Mouse (Mus musculus): ENCODE measurements around the gene Fhl3. TPM values are rescaled to one million over a fixed set of nuclear protein-coding genes. Genes with fewer than 3 reads are reported as not detected.

Fhl3 gene
- total and polyA plus RNA-seq, 2 experiments from 2014 or later = 3.1 to 7.1 TPM

- no peak for DNase-seq (ENCODE audit: low spot score)
- H3K9ac ChIP-seq (replicated peaks; ENCODE audit: low read length) = peak overlapping the region; percentile 64
- ATAC-seq = no peak
- H3K9me3 ChIP-seq (ENCODE audit: low read length) = no peaks in the 10 kb centered on the region
- 21% methylated on average over 15 of the region's 15 CpGs for WGBS
- H3K4me1 ChIP-seq (ENCODE audit: insufficient read depth, low read length) = peaks cover 10% of the 10 kb centered on the region
- peaks cover 2% of the 10 kb centered on the region; the same call in 1 of the 2 replicates for H3K36me3 ChIP-seq (ENCODE audit: insufficient read depth, low read length)
- no peaks in the 10 kb centered on the region for H3K27me3 ChIP-seq (ENCODE audit: insufficient read depth, low read length)
- H3K4me2 ChIP-seq (ENCODE audit: low read depth, low read length) = peak overlapping the region; percentile 99
- no peak overlapping the region for H3K27ac ChIP-seq
- peak overlapping the region; percentile 69 for H3K4me3 ChIP-seq (ENCODE audit: low read length)
- TF ChIP-seq CTCF (IDR thresholded peaks at IDR 0.05; ENCODE audit: low read depth) = no peak
Measured at GRCm38 (mm10) chr4:124752281-124753199, 52.0 kb downstream of the Fhl3 start.

- no peak for DNase-seq (ENCODE audit: low spot score)
- H3K4me2 ChIP-seq (ENCODE audit: low read depth, low read length) = no peak overlapping the region
- no peaks in the 10 kb centered on the region for H3K9me3 ChIP-seq (ENCODE audit: low read length)
- no peak overlapping the region for H3K9ac ChIP-seq (replicated peaks; ENCODE audit: low read length)
- H3K4me3 ChIP-seq (ENCODE audit: low read length) = no peak overlapping the region
- no peak for ATAC-seq
- H3K27ac ChIP-seq = no peak overlapping the region
- H3K27me3 ChIP-seq (ENCODE audit: insufficient read depth, low read length) = no peaks in the 10 kb centered on the region
- TF ChIP-seq CTCF (IDR thresholded peaks at IDR 0.05; ENCODE audit: low read depth) = no peak
- WGBS = 60% methylated on average over 7 of the region's 7 CpGs
- no peaks in the 10 kb centered on the region for H3K36me3 ChIP-seq (ENCODE audit: insufficient read depth, low read length)
- peaks cover 10% of the 10 kb centered on the region for H3K4me1 ChIP-seq (ENCODE audit: insufficient read depth, low read length)
Measured at GRCm38 (mm10) chr4:124755526-124755925, 55.0 kb downstream of the Fhl3 start.

MicroRNA genes within 50 kb of the gene (microRNA counts, 519-probe panel; counts per million panel counts)
- not detected for microRNA mmu-miR-697
- not detected for microRNA mmu-miR-698

Small RNA genes lying within 50 kb of the gene (microRNA-seq; reads per million reads assigned to microRNA genes)
- gene Gm24721 (0 reads per million in 2 experiments), gene Mir697 (0 reads per million in 2 experiments), gene Mir698 (0 reads per million in 2 experiments)

Other genes with a start within 250 kb of the Fhl3 start
- gene 3100002H09Rik, start 89.9 kb upstream of the Fhl3 start, total RNA-seq (2014; rRNA removed) = 0.26 TPM in 1 of 2 replicates, not detected in the other
- 0.23 TPM in 1 of 2 replicates, not detected in the other for gene 3100002H09Rik, start 89.9 kb upstream of the Fhl3 start, polyA plus RNA-seq (2015; fragmentation: Nextera tagmentation; extraction: Ambion mirVana)
- gene Pou3f1, start 43.9 kb upstream of the Fhl3 start, total RNA-seq (2014; rRNA removed) = 4.8 and 7.0 TPM in 2 replicates
- gene Pou3f1, start 43.9 kb upstream of the Fhl3 start, polyA plus RNA-seq (2015; fragmentation: Nextera tagmentation; extraction: Ambion mirVana) = 4.1 and 6.3 TPM in 2 replicates
- gene Utp11, start 7.1 kb upstream of the Fhl3 start, total RNA-seq (2014; rRNA removed) = 4.0 and 9.0 TPM in 2 replicates
- 31.2 and 39.0 TPM in 2 replicates for gene Utp11, start 7.1 kb upstream of the Fhl3 start, polyA plus RNA-seq (2015; fragmentation: Nextera tagmentation; extraction: Ambion mirVana)
- 18.7 and 33.0 TPM in 2 replicates for gene Sf3a3, start 14.1 kb downstream of the Fhl3 start, total RNA-seq (2014; rRNA removed)
- gene Sf3a3, start 14.1 kb downstream of the Fhl3 start, polyA plus RNA-seq (2015; fragmentation: Nextera tagmentation; extraction: Ambion mirVana) = 79.7 and 87.9 TPM in 2 replicates
- 15.9 and 16.0 TPM in 2 replicates for gene Inpp5b, start 41.1 kb downstream of the Fhl3 start, total RNA-seq (2014; rRNA removed)
- gene Inpp5b, start 41.1 kb downstream of the Fhl3 start, polyA plus RNA-seq (2015; fragmentation: Nextera tagmentation; extraction: Ambion mirVana) = 14.9 and 15.4 TPM in 2 replicates
- gene Mtf1, start 101.4 kb downstream of the Fhl3 start, total RNA-seq (2014; rRNA removed) = 7.7 and 17.3 TPM in 2 replicates
- gene Mtf1, start 101.4 kb downstream of the Fhl3 start, polyA plus RNA-seq (2015; fragmentation: Nextera tagmentation; extraction: Ambion mirVana) = 23.4 and 24.7 TPM in 2 replicates
- gene Yrdc, start 150.0 kb downstream of the Fhl3 start, total RNA-seq (2014; rRNA removed) = 52.9 and 76.1 TPM in 2 replicates
- gene Yrdc, start 150.0 kb downstream of the Fhl3 start, polyA plus RNA-seq (2015; fragmentation: Nextera tagmentation; extraction: Ambion mirVana) = 47.0 and 52.9 TPM in 2 replicates
- gene 1110065P20Rik, start 150.5 kb downstream of the Fhl3 start, total RNA-seq (2014; rRNA removed) = 206 and 212 TPM in 2 replicates
- 143 and 152 TPM in 2 replicates for gene 1110065P20Rik, start 150.5 kb downstream of the Fhl3 start, polyA plus RNA-seq (2015; fragmentation: Nextera tagmentation; extraction: Ambion mirVana)
- 52.3 and 56.9 TPM in 2 replicates for gene Maneal, start 161.5 kb downstream of the Fhl3 start, total RNA-seq (2014; rRNA removed)
- 9.4 and 9.6 TPM in 2 replicates for gene Maneal, start 161.5 kb downstream of the Fhl3 start, polyA plus RNA-seq (2015; fragmentation: Nextera tagmentation; extraction: Ambion mirVana)
- 28.4 and 49.6 TPM in 2 replicates for gene Epha10, start 180.2 kb downstream of the Fhl3 start, total RNA-seq (2014; rRNA removed)
- gene Epha10, start 180.2 kb downstream of the Fhl3 start, polyA plus RNA-seq (2015; fragmentation: Nextera tagmentation; extraction: Ambion mirVana) = 13.7 and 14.2 TPM in 2 replicates
- 12.8 and 15.5 TPM in 2 replicates for gene 9930104L06Rik, start 236.3 kb downstream of the Fhl3 start, total RNA-seq (2014; rRNA removed)
- gene 9930104L06Rik, start 236.3 kb downstream of the Fhl3 start, polyA plus RNA-seq (2015; fragmentation: Nextera tagmentation; extraction: Ambion mirVana) = 9.3 and 9.4 TPM in 2 replicates
- gene Cdca8, start 238.6 kb downstream of the Fhl3 start, total RNA-seq (2014; rRNA removed) = 10.8 and 17.1 TPM in 2 replicates
- gene Cdca8, start 238.6 kb downstream of the Fhl3 start, polyA plus RNA-seq (2015; fragmentation: Nextera tagmentation; extraction: Ambion mirVana) = 28.9 and 35.1 TPM in 2 replicates